Mouse (Mus musculus) lung, postnatal 0 days (tissue): ENCODE results near the gene Fndc3b.

Experiments used
- CTCF ChIP-seq: IDR thresholded peaks from 2 replicates; pipeline ENCODE4 v1.5.1; 2016; ENCODE audit warnings: antibody characterized with exemption, mild to moderate bottlenecking
- EP300 ChIP-seq: IDR thresholded peaks from 2 replicates; pipeline ENCODE4 v1.6.1; 2016; ENCODE audit warnings: antibody characterized with exemption, mild to moderate bottlenecking, control low read depth

- TF ChIP-seq CTCF (no peak), EP300 (no peak)
Measured at GRCm38 (mm10) chr3:27544061-27544460, 167.0 kb downstream of the Fndc3b start.
